Mouse (Mus musculus): Measurements from ENCODE around the gene Fcamr. TPM values are rescaled to one million over a fixed set of nuclear protein-coding genes. Genes with fewer than 3 reads are reported as not detected.

Fcamr gene
- total and polyA plus RNA-seq, 3 experiments, result 0.17 to 1.7 TPM; not detected in 1

GRCm38 (mm10) chr1:130767066-130767465 is 33.6 kb upstream of the Fcamr start:
- Histone ChIP-seq H3K79me2 (replicated peaks; ENCODE audit: control insufficient read depth, extremely low read depth, insufficient read depth, poor library complexity, severe bottlenecking) (no peaks in the 10 kb centered on the region; the same call in 1 of the 2 replicates), H3K36me3 (replicated peaks in 1 of 2; ENCODE audit: control insufficient read depth in 1 of 2, insufficient read depth in 1 of 2, low read length in 1 of 2) (no peaks in the 10 kb centered on the region), H3K27me3 (replicated peaks) (no peaks in the 10 kb centered on the region), H3K4me3 (replicated peaks in 1 of 3; ENCODE audit: low read depth in 2 of 3, low read length in 2 of 3, poor library complexity in 1 of 3) (no peak overlapping the region), H3K9ac (ENCODE audit: insufficient read depth, low read depth) (no peak overlapping the region), H3K9me3 (replicated peaks; ENCODE audit: low read length) (no peaks in the 10 kb centered on the region), H3K27ac (ENCODE audit: insufficient read depth, low read depth) (no peak overlapping the region), H3K4me2 (ENCODE audit: insufficient read depth, low read depth, poor library complexity, severe bottlenecking) (no peak overlapping the region), H3K4me1 (ENCODE audit: control insufficient read depth in 1 of 2, insufficient read depth in 2 of 2) (no peaks in the 10 kb centered on the region)
- TF ChIP-seq MAFK (IDR thresholded peaks at IDR 0.05; ENCODE audit: insufficient replicate concordance, low read length) (no peak), IRF4 (IDR thresholded peaks at IDR 0.05; ENCODE audit: low read depth, low read length) (no peak)
- in situ Hi-C loops (cut with MboI; ENCODE audit: low pct_ligation_motif_present, low pct_unique_long_range_greater_than_20kb, low sequenced_read_pairs), result no loop called here
- dilution Hi-C loops (cut with MboI; ENCODE audit: extremely low pct_ligation_motif_present, extremely low pct_unique_long_range_greater_than_20kb, low sequenced_read_pairs), result no loop called here
- no peak for DNase-seq (ENCODE audit: extremely low read depth)

DNA sequence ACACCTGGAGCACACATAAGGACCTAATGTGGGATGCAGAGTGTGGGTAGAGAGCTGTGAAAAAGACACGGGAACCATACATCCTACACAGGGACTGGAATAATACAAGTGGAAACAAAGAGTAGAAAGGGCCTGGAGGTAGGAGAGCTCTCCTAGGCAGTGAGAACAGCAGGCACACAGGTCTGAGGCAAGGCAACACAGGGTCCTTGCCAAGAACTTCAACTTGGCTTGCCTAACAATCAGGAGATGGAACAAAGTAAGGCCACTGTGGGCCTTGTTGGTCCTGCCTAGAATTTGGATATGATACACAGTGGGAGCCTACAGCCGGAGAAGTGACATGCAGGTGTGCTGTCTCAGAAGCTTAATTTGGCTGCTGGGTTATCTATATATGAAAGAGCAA is 30.8 kb upstream of the Fcamr start:
- H3K27me3 ChIP-seq (replicated peaks), result no peaks in the 10 kb centered on the region
- no peaks in the 10 kb centered on the region for H3K36me3 ChIP-seq (replicated peaks in 1 of 2; ENCODE audit: control insufficient read depth in 1 of 2, insufficient read depth in 1 of 2, low read length in 1 of 2)
- H3K4me3 ChIP-seq (replicated peaks in 1 of 3; ENCODE audit: low read depth in 2 of 3, low read length in 2 of 3, poor library complexity in 1 of 3), result no peak overlapping the region
- dilution Hi-C loops (cut with MboI; ENCODE audit: extremely low pct_ligation_motif_present, extremely low pct_unique_long_range_greater_than_20kb, low sequenced_read_pairs) (no loop called here), in situ Hi-C loops (cut with MboI; ENCODE audit: low pct_ligation_motif_present, low pct_unique_long_range_greater_than_20kb, low sequenced_read_pairs) (no loop called here)
- H3K4me2 ChIP-seq (ENCODE audit: insufficient read depth, low read depth, poor library complexity, severe bottlenecking), result no peak overlapping the region
- H3K4me1 ChIP-seq (ENCODE audit: control insufficient read depth in 1 of 2, insufficient read depth in 2 of 2), result no peaks in the 10 kb centered on the region
- H3K9ac ChIP-seq (ENCODE audit: insufficient read depth, low read depth), result no peak overlapping the region
- H3K9me3 ChIP-seq (replicated peaks; ENCODE audit: low read length), result no peaks in the 10 kb centered on the region
- DNase-seq (ENCODE audit: extremely low read depth), result no peak
- H3K79me2 ChIP-seq (replicated peaks; ENCODE audit: control insufficient read depth, extremely low read depth, insufficient read depth, poor library complexity, severe bottlenecking), result no peaks in the 10 kb centered on the region; the same call in 1 of the 2 replicates
- no peak overlapping the region for H3K27ac ChIP-seq (ENCODE audit: insufficient read depth, low read depth)
- no peak for TF ChIP-seq ZC3H11A (IDR thresholded peaks at IDR 0.05; ENCODE audit: low read depth, low read length)

- no peaks in the 10 kb centered on the region for H3K79me2 ChIP-seq (replicated peaks; ENCODE audit: control insufficient read depth, extremely low read depth, insufficient read depth, poor library complexity, severe bottlenecking)
- no peaks in the 10 kb centered on the region for H3K27me3 ChIP-seq (replicated peaks)
- no peak for DNase-seq (ENCODE audit: extremely low read depth)
- dilution Hi-C loops (cut with MboI; ENCODE audit: extremely low pct_ligation_motif_present, extremely low pct_unique_long_range_greater_than_20kb, low sequenced_read_pairs) (no loop called here), in situ Hi-C loops (cut with MboI; ENCODE audit: low pct_ligation_motif_present, low pct_unique_long_range_greater_than_20kb, low sequenced_read_pairs) (no loop called here)
- no peak overlapping the region for H3K27ac ChIP-seq (ENCODE audit: insufficient read depth, low read depth)
- no peak overlapping the region for H3K4me2 ChIP-seq (ENCODE audit: insufficient read depth, low read depth, poor library complexity, severe bottlenecking)
- H3K36me3 ChIP-seq (replicated peaks in 1 of 2; ENCODE audit: control insufficient read depth in 1 of 2, insufficient read depth in 1 of 2, low read length in 1 of 2), result no peaks in the 10 kb centered on the region
- no peak overlapping the region for H3K4me3 ChIP-seq (replicated peaks in 1 of 3; ENCODE audit: low read depth in 2 of 3, low read length in 2 of 3, poor library complexity in 1 of 3)
- H3K4me1 ChIP-seq (ENCODE audit: control insufficient read depth in 1 of 2, insufficient read depth in 2 of 2), result peaks cover 0 to under 1% of the 10 kb centered on the region in 2 experiments; a peak in 2 of 4 replicates
- no peak for TF ChIP-seq TBP (conservative IDR thresholded peaks at IDR 0.05; ENCODE audit: low read depth, low read length)
- no peak for TF ChIP-seq UBTF (IDR thresholded peaks at IDR 0.05; ENCODE audit: low read depth, low read length)
- TF ChIP-seq BHLHE40 (IDR thresholded peaks at IDR 0.05; ENCODE audit: low read depth, low read length), result no peak
- no peak for TF ChIP-seq JUN (IDR thresholded peaks at IDR 0.05; ENCODE audit: insufficient read depth, low read depth, low read length)
- TF ChIP-seq HCFC1 (IDR thresholded peaks at IDR 0.05; ENCODE audit: low read depth, low read length), result no peak
- no peak for TF ChIP-seq RAD21 (IDR thresholded peaks at IDR 0.05; ENCODE audit: low read depth, low read length)
- no peak for TF ChIP-seq POLR2A (IDR thresholded peaks at IDR 0.05; ENCODE audit: low read depth, low read length)
- TF ChIP-seq GABPA (IDR thresholded peaks at IDR 0.05; ENCODE audit: insufficient replicate concordance, low read depth, low read length), result no peak
- TF ChIP-seq IRF4 (IDR thresholded peaks at IDR 0.05; ENCODE audit: low read depth, low read length), result no peak
- TF ChIP-seq CHD1 (IDR thresholded peaks at IDR 0.05; ENCODE audit: low read depth, low read length), result no peak
- no peak for TF ChIP-seq NRF1 (IDR thresholded peaks at IDR 0.05; ENCODE audit: low read depth, low read length)
- TF ChIP-seq MXI1 (IDR thresholded peaks at IDR 0.05; ENCODE audit: low read depth, low read length), result no peak
- TF ChIP-seq MAX (IDR thresholded peaks at IDR 0.05; ENCODE audit: low read length), result no peak
- TF ChIP-seq KAT2A (IDR thresholded peaks at IDR 0.05; ENCODE audit: insufficient replicate concordance, low read length), result no peak
- no peak for TF ChIP-seq SMC3 (IDR thresholded peaks at IDR 0.05; ENCODE audit: low read depth, low read length)
- TF ChIP-seq CTCF (conservative IDR thresholded peaks at IDR 0.05 in 1 of 2, IDR thresholded peaks at IDR 0.05 in 1 of 2; ENCODE audit: low read depth in 2 of 2, low read length in 2 of 2), result no peak
- no peak for TF ChIP-seq PAX5 (IDR thresholded peaks at IDR 0.05; ENCODE audit: low read length)
- TF ChIP-seq E2F4 (IDR thresholded peaks at IDR 0.05; ENCODE audit: insufficient replicate concordance, low read depth, low read length), result no peak
- no peak for TF ChIP-seq ZKSCAN1 (IDR thresholded peaks at IDR 0.05; ENCODE audit: borderline replicate concordance, low read depth, low read length)
- H3K9me3 ChIP-seq (replicated peaks; ENCODE audit: low read length), result no peaks in the 10 kb centered on the region
- no peak overlapping the region for H3K9ac ChIP-seq (ENCODE audit: insufficient read depth, low read depth)
Measured at GRCm38 (mm10) chr1:130770487-130770886, 30.2 kb upstream of the Fcamr start.
